Mouse (Mus musculus): ENCODE measurements at regions not wholly inside any gene's neighbourhood (a gene's known extent, or its start where the extent isn't known, plus 50 kb on each side); places are given as distances from the start of the nearest gene placed in this dataset.

DNA sequence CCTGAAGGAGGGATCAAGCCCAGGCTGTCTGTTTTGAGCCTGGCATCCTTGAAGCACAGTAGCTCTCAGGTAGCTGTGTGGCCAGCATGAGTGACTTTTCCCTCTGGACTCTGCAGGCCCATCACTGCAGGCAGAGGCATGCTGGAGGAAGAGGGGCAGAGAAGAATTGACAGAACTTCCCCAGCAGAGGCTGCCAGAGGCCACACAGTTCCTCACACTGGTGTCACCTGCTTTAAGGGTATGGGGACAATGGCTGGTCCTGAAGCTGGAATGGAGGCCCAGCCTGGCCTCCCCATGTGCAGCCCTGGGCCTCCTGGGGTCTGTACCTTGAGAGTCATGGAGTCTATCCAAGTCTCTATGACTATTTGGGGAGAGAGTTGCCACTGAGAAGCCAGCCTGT lies 179.9 kb downstream of the Bcl11a start:
- H3K4me1 ChIP-seq (replicated peaks), result no peaks in the 10 kb centered on the region
- no peaks in the 10 kb centered on the region for H3K27me3 ChIP-seq (replicated peaks)
- no peak for ATAC-seq
- no peaks in the 10 kb centered on the region for H3K36me3 ChIP-seq
- H3K4me2 ChIP-seq (replicated peaks), result no peak overlapping the region
- H3K9ac ChIP-seq, result no peak overlapping the region
- no peak overlapping the region for H3K27ac ChIP-seq
- no peak overlapping the region for H3K4me3 ChIP-seq (replicated peaks)
- H3K9me3 ChIP-seq, result no peaks in the 10 kb centered on the region

DNA sequence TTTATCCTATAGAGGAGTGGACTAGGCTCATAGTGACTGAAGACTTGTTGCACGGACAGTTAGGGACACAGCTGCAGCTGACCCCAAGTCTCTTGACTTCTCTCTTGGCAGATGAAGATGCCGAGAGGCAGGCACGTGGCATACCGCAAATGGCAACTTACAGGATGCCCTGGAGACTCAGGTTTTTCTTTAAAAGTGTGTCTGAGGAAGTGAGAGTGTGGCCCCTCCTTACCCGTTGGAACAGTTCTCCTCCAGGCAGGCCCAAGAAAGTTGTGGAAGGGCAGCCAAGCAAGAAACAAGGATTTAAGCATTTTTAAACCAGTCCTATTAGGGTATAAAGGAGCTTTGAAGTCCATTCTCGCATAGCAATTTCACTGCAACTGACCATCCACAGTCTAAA lies 180.5 kb downstream of the Bcl11a start:
- Histone ChIP-seq H3K36me3 (no peaks in the 10 kb centered on the region), H3K9me3 (no peaks in the 10 kb centered on the region), H3K27me3 (replicated peaks) (no peaks in the 10 kb centered on the region), H3K9ac (no peak overlapping the region), H3K27ac (no peak overlapping the region), H3K4me1 (replicated peaks) (no peaks in the 10 kb centered on the region), H3K4me2 (replicated peaks) (no peak overlapping the region), H3K4me3 (replicated peaks) (no peak overlapping the region)
- 88% methylated on average over 6 of the region's 6 CpGs for WGBS
- no peak for ATAC-seq

DNA sequence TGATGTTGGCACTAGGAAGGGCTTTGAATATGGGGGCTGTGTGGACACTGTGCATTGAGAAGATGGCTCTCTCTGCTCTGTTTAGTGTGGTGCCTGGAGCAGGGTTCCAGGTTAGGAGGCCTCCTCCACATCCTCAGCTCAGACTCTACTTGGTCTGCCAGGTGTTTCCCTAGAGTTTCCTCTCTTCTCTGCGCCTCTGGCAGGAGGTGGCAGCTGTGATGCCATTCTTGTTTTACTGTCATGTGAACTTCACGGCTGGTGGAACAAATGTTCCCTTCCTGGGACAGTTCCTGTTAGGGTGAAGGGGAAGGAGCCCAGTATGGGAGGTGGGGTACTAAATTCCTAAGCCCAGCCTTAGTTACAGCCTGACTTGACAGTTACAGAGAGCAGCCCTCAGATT lies 181.8 kb downstream of the Bcl11a start:
- Histone ChIP-seq H3K27ac (no peak overlapping the region), H3K4me3 (replicated peaks) (no peak overlapping the region), H3K9me3 (no peaks in the 10 kb centered on the region), H3K4me2 (replicated peaks) (no peak overlapping the region), H3K27me3 (replicated peaks) (no peaks in the 10 kb centered on the region), H3K9ac (no peak overlapping the region), H3K36me3 (no peaks in the 10 kb centered on the region), H3K4me1 (replicated peaks) (no peaks in the 10 kb centered on the region)
- ATAC-seq, result no peak
- 67% methylated on average over 2 of the region's 2 CpGs for WGBS

DNA sequence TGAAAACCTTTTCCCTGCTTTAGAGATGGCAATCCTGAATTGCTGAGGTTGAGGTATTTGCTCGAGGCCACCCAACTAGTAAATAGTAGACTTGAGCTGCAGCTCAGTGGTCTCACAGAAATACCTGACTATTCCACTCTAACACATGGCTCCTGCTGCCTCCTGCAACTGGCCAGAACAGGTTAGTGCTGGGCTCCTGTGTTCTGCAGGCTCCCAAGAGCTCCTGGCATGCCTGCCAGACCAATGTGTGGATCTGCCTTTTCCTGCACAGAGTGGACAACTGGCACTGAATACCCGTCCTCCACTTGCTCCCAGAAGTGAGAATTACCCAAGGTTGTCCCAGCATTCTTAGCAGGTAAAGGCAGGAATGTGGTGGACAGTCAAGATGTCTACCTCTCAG lies 191.2 kb downstream of the Bcl11a start:
- no peak overlapping the region for H3K4me3 ChIP-seq (replicated peaks)
- H3K9me3 ChIP-seq, result no peaks in the 10 kb centered on the region
- no peak overlapping the region for H3K27ac ChIP-seq
- no peak for ATAC-seq
- H3K27me3 ChIP-seq (replicated peaks), result no peaks in the 10 kb centered on the region
- no peaks in the 10 kb centered on the region for H3K4me1 ChIP-seq (replicated peaks)
- H3K4me2 ChIP-seq (replicated peaks), result no peak overlapping the region
- no peaks in the 10 kb centered on the region for H3K36me3 ChIP-seq
- H3K9ac ChIP-seq, result no peak overlapping the region
- WGBS, result 65% methylated on average over 2 of the region's 2 CpGs

DNA sequence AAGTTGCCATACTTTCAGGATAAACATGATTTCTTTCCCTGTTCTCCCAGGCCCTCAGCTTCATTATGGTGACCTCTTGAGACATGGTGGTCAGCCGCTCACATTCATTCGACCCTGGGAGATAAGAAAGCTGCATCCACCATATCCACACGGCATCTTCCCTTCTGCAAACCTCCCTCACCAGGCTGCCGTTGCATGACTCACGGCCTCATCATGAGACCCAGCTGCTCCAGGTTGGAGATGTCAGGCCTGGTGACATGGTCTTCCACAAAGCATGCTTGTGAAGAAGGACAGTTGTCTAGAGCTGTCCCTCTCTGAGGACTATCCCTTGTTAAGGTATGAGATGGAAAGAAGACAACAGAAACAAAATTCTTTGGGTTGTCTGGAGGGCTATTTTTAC lies 203.8 kb downstream of the Bcl11a start:
- 63% methylated on average over 5 of the region's 5 CpGs for WGBS
- ATAC-seq, result no peak
- no peaks in the 10 kb centered on the region for H3K9me3 ChIP-seq
- H3K4me1 ChIP-seq (replicated peaks), result peaks cover 4% of the 10 kb centered on the region; the same call in 1 of the 2 replicates
- no peaks in the 10 kb centered on the region for H3K36me3 ChIP-seq
- no peak overlapping the region for H3K27ac ChIP-seq
- H3K27me3 ChIP-seq (replicated peaks), result no peaks in the 10 kb centered on the region
- no peak overlapping the region for H3K4me2 ChIP-seq (replicated peaks)
- no peak overlapping the region for H3K4me3 ChIP-seq (replicated peaks)
- no peak overlapping the region for H3K9ac ChIP-seq

DNA sequence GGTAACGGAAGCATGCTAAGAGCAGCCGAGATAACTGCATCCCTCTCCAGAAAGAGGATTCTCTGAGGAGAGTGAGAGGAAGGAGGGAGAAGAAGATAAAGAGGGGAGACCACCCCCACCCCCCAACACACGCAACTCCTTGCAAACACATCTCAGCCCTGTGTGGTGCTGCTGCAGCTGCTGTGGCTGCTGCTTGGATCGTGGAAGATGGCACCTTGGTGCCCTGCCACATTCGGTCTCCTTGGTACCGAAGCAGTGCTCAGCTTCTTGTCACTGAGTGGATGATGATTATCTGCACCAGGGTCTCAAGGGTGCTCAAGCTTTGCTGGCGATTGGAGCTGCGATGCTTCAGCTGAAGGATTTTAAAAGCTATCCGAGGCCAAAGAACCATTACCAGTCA lies 204.7 kb downstream of the Bcl11a start:
- no peaks in the 10 kb centered on the region for H3K27me3 ChIP-seq (replicated peaks)
- no peak overlapping the region for H3K27ac ChIP-seq
- H3K9ac ChIP-seq, result no peak overlapping the region
- no peak overlapping the region for H3K4me3 ChIP-seq (replicated peaks)
- ATAC-seq, result no peak
- no peaks in the 10 kb centered on the region for H3K9me3 ChIP-seq
- WGBS, result 44% methylated on average over 9 of the region's 9 CpGs
- H3K4me2 ChIP-seq (replicated peaks), result no peak overlapping the region
- no peaks in the 10 kb centered on the region for H3K36me3 ChIP-seq
- H3K4me1 ChIP-seq (replicated peaks), result peaks cover 8% of the 10 kb centered on the region; the same call in 1 of the 2 replicates

DNA sequence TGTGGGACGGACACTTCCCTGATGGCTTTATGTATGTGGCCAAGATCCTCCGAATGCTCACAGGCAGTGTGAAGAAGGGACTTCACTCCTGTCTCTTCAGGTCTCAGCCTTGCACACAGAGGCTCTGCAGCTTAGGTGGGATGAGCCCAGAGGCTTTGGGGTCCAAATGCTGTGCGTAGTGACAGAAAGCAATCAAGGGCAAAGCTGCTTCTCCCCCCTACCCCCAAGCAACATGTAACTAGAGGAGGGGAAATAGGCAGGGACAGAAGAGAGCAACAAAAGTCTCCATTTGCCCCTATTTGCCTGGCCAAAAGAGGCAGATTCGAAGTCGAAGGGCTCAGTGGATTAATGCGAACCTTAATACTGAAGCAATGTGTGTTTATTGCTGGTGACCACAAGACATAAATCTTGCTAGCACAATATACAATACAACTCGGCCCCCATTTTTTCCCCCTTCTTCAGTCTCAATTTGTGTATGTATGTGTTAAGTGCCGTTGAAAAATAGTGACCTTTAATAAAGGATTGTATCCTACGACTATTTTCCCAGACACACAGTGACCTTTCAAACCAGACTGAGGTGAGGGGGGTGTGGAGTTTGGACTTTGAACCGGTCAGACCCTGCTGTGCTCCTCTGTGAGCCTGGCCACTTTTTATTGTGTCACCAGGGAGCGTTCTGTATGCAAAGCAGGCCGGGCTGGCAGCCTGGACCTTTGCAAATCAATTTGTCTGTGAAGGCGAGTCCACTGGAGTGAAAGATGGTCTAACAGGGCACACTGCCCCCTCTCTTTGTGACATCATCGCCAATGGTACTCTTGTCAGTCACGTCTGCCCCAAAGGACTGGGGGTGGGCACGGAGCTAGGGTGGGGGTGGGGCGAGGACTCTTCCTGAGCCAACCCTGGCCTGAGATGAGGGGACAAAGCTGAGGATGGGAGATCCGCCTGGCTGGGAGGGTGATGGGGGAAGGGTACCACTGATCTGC lies 208.6 kb downstream of the Bcl11a start:
- Histone ChIP-seq H3K4me2 (replicated peaks) (peak overlapping the region; percentile 25; the same call in 1 of the 2 replicates), H3K27ac (no peak overlapping the region), H3K4me3 (replicated peaks) (no peak overlapping the region), H3K27me3 (replicated peaks) (no peaks in the 10 kb centered on the region), H3K36me3 (no peaks in the 10 kb centered on the region), H3K4me1 (replicated peaks) (peaks cover 8% of the 10 kb centered on the region; the same call in 1 of the 2 replicates), H3K9ac (no peak overlapping the region), H3K9me3 (no peaks in the 10 kb centered on the region)
- WGBS, result 33% methylated on average over 18 of the region's 18 CpGs
- ATAC-seq, result peak; percentile 87

DNA sequence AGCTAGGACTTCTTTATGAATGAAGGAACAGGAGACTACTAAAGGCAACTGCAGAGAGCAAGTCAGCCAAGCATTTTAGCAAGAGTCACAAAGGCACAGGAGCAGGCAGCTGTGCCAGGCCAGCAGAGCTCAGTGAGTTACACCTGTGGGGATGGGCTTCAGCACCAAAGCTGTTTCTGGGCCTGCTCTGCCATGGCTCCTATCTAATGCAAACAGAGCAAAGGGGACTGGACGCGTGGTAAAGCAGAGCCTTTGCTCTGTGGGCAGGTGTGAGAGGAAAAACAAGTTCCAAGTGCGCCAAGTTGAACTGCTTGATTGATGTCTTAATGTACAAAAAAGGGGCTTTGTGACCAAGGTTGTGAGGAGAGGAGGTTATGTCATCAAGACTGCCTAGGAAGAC lies 215.4 kb downstream of the Bcl11a start:
- Histone ChIP-seq H3K4me1 (replicated peaks) (peaks cover 19% of the 10 kb centered on the region), H3K9me3 (no peaks in the 10 kb centered on the region), H3K4me2 (replicated peaks) (no peak overlapping the region), H3K4me3 (replicated peaks) (no peak overlapping the region), H3K36me3 (no peaks in the 10 kb centered on the region), H3K27ac (no peak overlapping the region), H3K27me3 (replicated peaks) (no peaks in the 10 kb centered on the region), H3K9ac (no peak overlapping the region)
- ATAC-seq, result peak; percentile 66
- WGBS, result 49% methylated on average over 3 of the region's 3 CpGs

DNA sequence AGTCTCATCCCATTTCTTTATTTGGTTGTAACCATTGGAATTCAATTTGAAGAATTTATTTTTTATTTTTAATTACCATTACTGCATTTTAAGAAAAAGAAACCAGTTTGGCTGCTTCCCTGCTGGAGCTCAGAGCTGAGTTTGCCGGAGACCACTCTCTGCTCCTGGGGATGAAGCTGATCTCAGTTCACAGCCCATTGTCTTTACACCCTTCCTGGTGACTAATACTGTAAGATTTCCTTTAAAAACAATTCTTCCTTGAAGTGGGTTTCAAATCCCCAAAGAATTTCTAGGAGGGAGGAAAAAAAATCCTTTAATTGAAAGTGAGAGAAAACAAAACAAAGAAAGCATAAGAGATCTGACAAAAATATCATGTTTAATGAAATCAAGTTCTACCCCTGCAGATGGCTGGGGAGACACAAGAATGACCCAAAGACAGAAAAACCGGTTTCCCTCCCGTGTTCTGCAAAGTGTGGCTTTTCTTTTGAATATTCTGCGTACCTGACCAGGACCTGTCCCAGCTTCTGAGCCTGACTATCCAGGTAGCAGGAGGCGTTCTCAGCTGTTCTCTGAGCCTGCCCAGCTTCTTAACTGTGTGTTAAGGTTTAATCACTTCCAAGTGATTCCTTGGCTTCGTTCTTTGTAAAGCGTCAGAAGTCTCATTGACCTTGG lies 216.1 kb downstream of the Bcl11a start:
- Histone ChIP-seq H3K4me2 (replicated peaks) (no peak overlapping the region), H3K4me3 (replicated peaks) (no peak overlapping the region), H3K4me1 (replicated peaks) (peaks cover 19% of the 10 kb centered on the region), H3K27me3 (replicated peaks) (no peaks in the 10 kb centered on the region), H3K27ac (no peak overlapping the region), H3K36me3 (no peaks in the 10 kb centered on the region), H3K9me3 (no peaks in the 10 kb centered on the region), H3K9ac (no peak overlapping the region)
- 79% methylated on average over 7 of the region's 7 CpGs for WGBS
- no peak for ATAC-seq

DNA sequence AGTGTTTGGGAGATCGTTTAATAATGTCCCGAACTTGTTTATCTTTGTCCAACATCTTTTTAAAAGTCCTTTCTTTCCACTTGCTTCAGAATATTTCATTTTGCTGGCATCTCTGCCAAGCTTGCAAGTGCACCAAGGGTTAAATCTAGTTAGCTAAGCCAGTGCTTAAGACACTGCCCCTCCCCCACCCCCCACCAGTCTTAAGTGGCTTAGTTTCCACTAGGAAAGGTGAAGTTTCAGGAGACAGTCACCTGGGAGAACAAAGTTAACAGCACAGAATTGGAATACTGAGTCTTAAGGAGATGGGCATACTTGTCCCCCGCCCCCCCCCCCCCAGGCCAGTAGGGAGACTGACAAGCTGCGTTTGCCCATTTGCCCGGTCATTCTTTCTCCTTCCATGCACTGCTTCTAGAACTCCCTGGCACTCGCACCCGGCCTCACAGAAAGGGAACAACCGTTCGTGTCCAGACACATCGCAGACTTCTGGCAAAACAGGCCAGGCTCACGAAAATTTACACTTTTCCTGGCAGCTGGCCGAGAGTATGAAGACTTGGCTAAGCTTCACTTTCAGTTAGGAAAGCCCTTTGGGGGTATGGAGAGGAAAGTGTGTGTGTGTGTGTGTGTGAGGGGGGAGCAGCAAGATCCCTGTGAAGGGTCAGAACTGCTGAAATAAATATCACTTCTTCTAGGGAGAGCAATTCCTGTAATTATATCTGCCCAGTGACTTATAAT lies 219.2 kb downstream of the Bcl11a start:
- H3K9ac ChIP-seq, result no peak overlapping the region
- H3K9me3 ChIP-seq, result no peaks in the 10 kb centered on the region
- no peaks in the 10 kb centered on the region for H3K27me3 ChIP-seq (replicated peaks)
- ATAC-seq, result peak; percentile 15; the same call in 1 of the 2 replicates
- H3K36me3 ChIP-seq, result no peaks in the 10 kb centered on the region
- no peak overlapping the region for H3K4me3 ChIP-seq (replicated peaks)
- H3K4me2 ChIP-seq (replicated peaks), result 0 out of 2 replicates have a peak overlapping the region, but pooled peaks have one; percentile 11
- no peak overlapping the region for H3K27ac ChIP-seq
- peaks cover 19% of the 10 kb centered on the region for H3K4me1 ChIP-seq (replicated peaks)
- WGBS, result 26% methylated on average over 12 of the region's 12 CpGs

DNA sequence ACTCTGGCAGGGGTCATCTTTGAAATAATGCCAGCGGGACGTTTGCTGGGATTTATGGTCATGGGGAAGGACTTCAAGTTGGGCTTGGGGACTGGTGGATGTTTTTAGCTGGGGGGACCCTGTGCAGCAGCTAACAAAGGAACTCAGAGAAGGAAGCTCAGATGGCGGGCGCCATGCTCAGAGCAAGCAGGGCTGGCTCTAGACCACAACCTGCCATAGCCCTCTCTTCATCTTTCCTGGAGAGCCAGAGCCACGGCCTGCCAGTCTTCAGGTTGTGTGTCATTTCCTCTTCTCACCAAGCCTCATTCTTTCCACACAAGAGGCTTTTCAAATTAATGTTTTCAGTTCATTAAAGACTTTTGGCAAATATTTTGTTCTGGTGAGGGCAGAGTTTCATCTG lies 219.9 kb downstream of the Bcl11a start:
- Histone ChIP-seq H3K27ac (0 out of 2 replicates have a peak overlapping the region, but pooled peaks have one; percentile 17), H3K4me2 (replicated peaks) (no peak overlapping the region), H3K36me3 (no peaks in the 10 kb centered on the region)

DNA sequence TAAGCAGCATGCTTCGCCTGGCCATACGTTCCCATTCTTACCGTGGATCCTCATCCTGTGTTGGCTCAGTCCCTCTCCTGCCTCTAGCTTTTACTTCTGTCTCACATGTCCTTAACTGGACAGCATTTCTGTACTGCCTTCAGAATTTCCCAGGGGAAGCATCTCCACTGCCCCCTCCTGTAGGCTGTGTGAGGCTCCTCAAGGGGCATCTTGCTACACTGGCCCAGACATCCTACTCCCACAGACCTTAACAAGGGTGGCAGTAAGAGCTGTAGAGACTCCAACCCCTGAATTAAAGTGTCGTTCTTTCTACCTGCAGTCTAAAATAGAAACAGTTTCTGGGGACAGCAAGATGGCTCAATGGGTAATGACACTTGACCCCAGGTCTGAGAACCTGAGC lies 222.5 kb downstream of the Bcl11a start:
- Histone ChIP-seq H3K4me2 (replicated peaks) (no peak overlapping the region), H3K9me3 (no peaks in the 10 kb centered on the region), H3K9ac (no peak overlapping the region), H3K4me3 (replicated peaks) (no peak overlapping the region), H3K27ac (no peak overlapping the region), H3K36me3 (no peaks in the 10 kb centered on the region), H3K27me3 (replicated peaks) (no peaks in the 10 kb centered on the region), H3K4me1 (replicated peaks) (peaks cover 19% of the 10 kb centered on the region)
- 80% methylated on average over 4 of the region's 4 CpGs for WGBS
- no peak for ATAC-seq

More for the DNA sequence above, 219.9 kb downstream of the Bcl11a start:
- H3K4me1 ChIP-seq (replicated peaks), result peaks cover 19% of the 10 kb centered on the region
- H3K27me3 ChIP-seq (replicated peaks), result no peaks in the 10 kb centered on the region
- no peak for ATAC-seq
- WGBS, result 63% methylated on average over 5 of the region's 5 CpGs
- no peak overlapping the region for H3K4me3 ChIP-seq (replicated peaks)
- no peaks in the 10 kb centered on the region for H3K9me3 ChIP-seq
- no peak overlapping the region for H3K9ac ChIP-seq

Data from intestine, embryonic 15.5 days (tissue).